Mouse (Mus musculus): ENCODE measurements around the gene Ctdnep1.

The Ctdnep1 gene

DNA sequence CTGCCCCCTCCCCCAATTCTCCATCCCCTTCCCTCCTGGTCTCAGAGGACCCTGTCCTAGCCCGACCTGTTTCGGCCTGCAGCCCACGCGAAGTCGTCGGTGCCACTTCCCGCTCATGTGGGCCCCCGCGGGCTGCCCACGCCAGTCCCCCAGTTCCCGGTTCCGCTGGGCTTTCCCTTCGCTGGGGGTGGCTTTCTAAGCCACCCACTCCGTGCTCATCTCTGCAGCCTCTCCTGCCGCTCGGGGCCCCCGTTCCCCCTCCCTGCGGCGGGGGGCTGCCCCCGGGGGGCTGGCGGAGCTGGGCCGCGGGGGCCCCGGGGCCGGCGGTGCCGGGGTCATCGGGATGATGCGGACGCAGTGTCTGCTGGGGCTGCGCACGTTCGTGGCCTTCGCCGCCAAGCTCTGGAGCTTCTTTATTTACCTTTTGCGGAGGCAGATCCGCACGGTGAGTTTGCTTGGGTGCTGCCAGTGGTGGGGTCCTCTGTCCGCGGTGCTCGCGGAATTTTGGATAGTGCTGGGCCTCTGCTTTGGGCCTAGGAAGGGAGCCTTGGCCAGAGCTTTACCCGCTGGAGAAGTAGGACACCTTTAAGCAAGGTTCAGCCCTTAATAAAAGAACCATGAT is at the start of gene Ctdnep1:
Ctdnep1 (plus strand) TSS at position 16 of the 622 bp plus-strand sequence.
- no peak for DNase-seq (ENCODE audit: low spot score)

DNA sequence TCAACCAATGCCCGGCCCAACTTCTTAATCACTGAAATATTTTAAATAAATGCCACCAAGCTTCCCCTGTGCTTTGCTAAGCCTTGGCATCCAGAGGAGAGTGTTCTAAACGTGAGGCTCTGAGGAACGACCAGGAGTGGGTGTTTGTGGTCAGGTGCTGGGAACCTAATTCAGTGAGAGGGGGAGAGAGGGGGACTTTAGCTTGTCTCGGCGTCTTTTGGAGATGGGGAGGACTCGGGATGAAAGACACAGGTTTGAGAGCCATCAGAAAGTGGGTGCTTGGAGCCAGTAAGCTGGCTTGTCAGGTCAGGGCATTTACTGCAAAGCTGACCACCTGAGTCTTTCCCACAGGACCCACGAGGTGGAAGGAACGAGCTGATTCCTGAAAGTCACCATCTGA is 49.2 kb upstream of the Ctdnep1 start:
- no peak for DNase-seq (ENCODE audit: low spot score)

DNA sequence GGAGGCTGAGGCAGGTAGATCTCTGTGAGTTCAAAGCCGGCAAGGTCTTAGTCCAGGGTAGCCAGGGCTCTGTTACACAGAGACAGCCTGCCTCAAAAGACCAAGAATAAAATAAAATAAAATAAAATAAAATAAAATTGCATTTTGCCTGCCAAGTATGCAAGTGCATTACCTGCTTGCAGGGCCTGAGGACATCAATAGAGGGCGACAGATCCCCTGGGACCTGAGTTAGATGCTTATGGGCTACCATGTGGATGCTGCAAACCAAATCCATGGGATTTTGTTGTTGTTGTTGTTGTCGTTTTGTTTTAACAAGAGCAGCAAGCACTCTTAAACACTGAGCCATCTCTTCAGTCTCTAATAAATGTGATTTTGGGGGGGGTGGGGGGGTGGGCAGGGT is 48.7 kb upstream of the Ctdnep1 start:
- no peak for DNase-seq (ENCODE audit: low spot score)

DNA sequence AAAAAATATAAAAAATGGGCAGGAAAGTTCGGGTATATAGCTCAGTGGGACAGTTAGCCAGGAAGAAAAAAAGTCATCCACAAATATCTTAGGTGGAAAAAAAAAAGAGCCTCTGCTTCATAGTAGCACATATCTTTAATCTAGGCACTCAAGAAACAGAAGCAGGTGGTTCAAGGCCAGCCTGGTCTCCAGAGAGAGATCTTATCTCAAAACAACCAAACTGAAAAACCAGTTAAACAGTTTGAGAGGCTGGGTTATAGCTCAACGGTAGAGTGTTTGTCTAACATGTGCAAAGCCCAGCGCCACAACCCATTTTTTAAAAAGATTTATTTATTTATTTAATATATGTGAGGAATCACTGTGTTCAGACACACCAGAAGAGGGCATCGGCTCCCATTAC is 47.9 kb upstream of the Ctdnep1 start:
- DNase-seq (ENCODE audit: low spot score) = no peak

DNA sequence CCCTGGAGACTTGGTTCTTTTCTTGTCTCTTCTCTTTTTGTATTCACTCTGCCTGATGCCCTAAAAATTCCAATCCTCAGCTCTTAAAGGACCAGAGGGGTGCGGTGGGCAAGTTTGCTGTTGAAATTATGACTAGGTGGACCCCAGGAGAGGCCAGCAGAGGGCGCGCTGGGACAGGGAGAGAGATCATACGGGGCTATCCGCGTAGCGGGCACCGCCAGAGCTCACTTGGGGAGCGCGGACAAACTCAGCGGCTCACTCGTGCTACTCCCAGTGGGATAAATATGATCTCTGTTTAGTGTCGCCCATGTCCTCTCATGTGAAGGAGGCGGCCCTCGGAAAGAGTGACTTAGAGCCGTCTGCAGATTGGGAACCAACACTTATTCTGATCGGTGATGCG is 46.8 kb upstream of the Ctdnep1 start:
- peak; percentile 95 for DNase-seq (ENCODE audit: low spot score)

DNA sequence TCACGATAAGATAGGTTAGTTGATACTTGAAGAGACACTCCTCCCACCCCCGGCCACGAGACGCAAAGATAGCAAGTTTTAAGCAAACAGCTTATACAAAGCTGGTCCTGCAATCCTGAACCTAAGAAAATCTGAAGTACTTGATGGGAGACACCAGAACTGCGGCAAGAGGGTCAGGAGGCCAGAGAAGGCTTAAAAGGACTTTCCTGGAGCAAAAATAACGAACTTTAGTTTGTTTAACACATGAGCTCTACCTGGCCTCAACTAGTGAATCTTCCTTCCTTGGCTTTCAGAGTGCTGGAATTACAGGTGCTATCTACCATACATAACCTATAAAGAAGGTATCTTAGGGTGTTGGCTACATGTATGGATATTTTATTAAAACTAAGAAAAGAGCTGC is 46.3 kb upstream of the Ctdnep1 start:
- no peak for DNase-seq (ENCODE audit: low spot score)

DNA sequence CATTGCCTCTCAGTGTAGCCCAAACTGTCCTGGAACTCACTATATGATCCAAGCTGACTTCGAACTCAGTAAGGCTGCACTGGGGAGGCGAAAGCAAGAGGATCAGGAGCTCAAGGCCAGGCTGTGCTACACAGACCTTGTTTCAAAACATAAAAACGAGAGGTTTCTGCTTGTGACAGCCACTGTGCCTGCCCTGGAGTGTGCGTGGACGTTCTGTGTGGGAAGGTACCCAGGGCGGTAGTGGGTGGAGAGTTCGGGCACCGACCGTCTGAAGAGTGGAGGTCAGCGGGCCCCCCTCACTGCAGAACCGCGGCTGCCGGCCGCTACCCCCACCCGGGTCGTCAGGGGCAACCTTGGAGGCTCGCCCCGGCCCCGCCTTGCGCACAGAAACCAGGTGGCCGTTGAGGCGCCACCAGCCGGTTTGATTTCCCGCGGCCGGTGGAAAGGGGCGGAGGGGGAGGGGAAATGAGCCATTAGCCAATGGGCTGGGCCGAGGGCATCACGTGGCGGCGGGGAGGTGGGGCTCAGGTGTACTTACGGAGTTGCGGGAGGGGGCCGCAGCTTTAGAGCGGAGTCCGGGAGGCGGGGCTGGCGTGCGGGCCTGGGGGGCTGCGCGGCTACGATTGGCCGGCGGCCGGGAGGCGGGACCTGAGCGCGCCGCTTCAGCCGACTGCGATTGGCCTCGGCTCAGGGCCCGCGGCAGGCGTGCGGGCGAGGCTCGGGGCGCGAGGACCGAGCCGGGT is 45.6 kb upstream of the Ctdnep1 start, which contains the start of gene Ybx2:
Ybx2 (plus strand) TSS at position 660 of the 743 bp plus-strand sequence.
- peak; percentile 94 for DNase-seq (ENCODE audit: low spot score)

DNA sequence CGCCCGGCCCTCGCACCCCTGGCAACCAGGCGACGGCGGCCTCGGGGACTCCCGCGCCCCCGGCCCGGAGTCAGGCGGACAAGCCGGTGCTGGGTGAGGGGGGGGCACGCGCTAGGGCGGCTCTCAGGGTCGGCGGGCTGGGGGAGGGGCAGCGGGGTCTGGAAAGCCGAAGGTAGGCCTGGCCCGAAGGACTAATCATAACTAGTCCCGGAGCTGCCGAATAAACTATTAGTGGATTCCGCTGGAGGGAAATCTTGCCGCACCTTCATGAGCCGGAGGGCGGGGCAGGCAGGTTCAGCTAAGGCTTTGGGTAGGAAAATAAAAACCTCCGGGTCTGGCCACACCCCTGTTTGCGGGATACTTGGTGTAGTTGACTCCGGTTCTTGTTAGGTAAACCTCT is 44.8 kb upstream of the Ctdnep1 start:
- DNase-seq (ENCODE audit: low spot score) = no peak

DNA sequence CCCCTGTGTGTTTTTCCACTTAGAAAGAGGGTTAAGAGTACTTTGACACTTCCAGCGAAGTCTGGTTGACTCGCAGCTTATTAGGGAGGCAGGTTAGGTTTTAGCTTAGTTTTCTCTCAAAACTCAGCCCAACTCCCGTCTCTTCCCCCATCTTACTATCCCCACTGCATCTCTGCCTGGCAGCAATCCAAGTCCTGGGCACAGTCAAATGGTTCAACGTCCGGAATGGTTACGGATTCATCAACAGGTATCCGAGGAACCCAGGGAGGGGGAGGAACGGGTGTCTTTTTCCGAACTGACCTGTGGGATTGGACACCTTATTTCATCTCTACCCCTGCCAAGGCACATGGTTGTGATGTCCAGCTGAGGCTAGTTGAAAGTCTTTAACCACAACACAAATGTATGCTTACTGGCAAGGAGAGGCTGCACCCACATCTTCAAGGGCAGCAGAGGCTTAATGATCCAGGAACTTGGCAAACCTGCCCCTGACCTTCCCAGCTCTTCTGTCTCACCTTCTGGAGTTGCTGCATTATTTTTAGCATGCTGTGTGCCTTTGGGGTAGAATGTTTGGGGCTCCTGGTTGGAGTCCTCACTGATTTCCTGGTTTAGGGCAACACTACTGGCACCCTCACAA is 44.1 kb upstream of the Ctdnep1 start:
- DNase-seq (ENCODE audit: low spot score) = no peak

DNA sequence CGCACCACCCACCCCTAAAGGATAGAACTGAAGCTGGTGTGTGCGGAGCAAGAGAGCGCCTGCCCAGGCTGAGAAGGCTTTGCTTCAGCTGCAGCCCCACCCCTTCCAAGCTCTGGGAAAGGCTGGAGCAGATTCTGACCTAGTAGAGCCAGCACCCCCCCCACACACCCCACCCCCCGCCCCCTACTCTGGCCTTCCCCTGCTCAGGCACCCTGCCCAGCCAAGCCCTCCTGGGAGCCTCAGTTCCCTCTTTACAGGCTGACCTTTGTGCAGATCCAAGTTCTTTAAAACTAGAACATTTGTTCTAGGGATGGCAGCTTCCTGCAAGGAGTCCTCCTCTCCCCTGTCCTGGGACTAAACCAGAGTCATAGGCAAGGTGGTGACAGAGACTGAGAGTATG is 43.6 kb upstream of the Ctdnep1 start:
- DNase-seq (ENCODE audit: low spot score) = no peak

DNA sequence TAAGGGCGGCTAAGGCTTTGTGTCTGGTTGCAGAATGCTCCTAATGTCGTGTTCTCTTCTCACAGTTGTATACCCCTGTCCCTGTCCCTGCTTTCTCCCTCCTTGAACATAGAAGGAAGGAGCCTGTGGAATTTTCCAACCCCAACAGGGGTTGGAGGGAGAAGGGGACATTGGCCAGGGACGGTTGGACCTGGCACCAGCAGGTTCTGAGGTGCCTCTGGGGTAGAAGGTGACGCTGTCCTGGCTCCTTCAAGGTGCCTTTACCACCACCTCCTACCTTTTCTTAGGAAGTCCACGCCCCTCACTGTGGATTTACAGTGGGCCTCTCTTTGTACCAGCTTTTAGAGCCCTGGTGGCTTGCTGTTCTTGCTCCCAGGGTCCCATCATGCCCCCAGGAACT is 43.1 kb upstream of the Ctdnep1 start:
- DNase-seq (ENCODE audit: low spot score) = no peak

DNA sequence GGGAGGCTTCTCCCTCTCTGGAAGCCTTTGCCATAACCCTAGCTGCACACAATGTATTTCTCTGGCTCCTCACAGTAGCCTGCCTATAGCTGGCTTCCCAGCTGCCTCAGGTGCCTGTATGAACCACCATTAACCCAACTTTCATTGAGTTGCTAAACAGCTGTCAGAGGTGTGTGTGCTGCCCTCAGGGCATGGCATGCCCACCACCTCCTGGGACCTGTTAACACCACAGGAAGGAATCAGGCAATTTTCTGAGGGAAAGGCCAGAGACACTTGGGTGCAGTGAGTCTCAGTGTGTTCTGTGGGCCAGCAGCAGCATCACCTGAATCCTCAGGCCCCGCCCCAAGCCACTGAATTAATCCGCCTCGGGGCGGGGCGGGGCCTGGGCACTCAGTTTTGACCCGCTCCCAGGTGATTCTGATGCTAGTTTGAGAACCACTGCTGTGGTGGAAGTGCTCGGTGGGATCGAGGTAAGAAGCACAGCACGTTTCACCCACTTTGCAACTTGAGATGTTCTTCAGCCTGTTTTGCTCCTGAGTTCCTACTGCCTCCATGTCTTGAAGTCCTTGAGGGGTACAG is 42.5 kb upstream of the Ctdnep1 start:
- DNase-seq (ENCODE audit: low spot score) = no peak

DNA sequence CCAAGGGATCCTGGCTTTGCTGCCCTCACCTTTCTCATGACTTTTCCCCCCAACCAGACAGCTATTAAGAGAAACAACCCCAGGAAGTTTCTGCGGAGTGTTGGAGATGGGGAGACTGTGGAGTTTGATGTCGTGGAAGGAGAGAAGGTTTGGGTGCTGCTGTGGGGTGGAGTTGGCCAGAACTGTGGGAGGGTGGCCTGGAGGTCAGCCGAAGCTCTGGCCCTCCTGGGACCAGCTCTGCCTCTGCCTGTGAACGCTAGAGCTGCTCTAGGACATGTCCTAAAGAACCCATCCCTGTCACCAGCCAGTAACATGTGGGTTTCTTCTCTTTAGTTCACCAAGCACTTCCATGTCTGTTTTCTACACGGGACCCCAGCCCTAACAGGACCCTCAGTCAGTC is 41.8 kb upstream of the Ctdnep1 start:
- no peak for DNase-seq (ENCODE audit: low spot score)

DNA sequence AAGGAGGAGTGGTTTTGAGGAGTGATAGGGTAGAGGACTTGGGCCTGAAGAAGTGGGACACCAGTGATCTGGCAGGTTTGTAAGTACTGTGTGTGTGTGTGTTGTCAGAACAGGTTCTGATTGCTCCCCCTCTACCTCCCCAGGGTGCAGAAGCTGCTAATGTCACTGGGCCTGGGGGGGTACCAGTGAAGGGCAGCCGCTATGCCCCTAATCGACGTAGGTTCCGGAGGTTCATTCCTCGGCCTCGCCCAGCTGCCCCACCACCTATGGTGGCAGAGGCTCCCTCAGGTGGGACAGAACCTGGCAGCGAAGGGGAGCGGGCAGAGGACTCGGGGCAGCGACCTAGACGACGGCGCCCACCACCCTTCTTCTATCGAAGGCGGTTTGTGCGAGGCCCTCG is 41.2 kb upstream of the Ctdnep1 start:
- no peak for DNase-seq (ENCODE audit: low spot score)

DNA sequence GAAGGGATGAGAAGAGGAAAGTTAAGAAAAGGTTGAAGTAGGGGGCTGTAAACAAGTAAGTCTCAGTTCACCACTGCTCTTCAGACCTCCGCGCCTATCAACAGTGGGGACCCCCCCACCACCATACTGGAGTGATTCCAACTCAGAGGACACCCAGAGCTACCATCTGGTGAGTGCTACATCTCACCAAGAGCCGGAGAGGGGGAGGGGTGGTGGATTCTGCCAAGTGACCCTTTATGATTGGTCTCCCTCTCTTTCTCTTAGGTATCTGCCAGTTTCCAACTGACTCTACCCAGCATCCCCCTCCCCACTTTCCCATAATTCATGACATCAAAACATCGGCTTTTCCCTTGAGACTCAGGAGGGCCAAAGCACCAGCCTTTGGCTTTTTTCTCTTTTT is 40.0 kb upstream of the Ctdnep1 start:
- no peak for DNase-seq (ENCODE audit: low spot score)

DNA sequence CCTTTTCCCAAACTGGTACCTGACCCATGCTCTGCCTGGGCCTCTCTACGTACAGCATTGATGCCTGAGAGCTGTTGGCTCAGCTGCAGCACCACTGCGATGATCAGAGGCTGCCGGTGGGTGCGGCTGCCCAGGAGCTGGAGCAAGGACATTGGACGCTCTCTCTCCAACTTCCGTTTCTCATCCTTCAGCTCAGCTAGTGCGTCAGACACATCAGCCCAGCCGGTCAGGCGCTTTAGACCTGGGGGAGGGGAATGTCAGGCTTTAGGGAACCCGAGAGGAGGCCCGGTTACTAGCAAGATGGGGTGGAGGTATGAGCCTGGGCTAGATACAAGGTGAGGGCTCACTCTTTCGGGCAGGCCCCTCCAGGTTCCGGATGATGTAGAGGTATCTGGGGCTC is 35.7 kb upstream of the Ctdnep1 start:
- DNase-seq (ENCODE audit: low spot score) = no peak

DNA sequence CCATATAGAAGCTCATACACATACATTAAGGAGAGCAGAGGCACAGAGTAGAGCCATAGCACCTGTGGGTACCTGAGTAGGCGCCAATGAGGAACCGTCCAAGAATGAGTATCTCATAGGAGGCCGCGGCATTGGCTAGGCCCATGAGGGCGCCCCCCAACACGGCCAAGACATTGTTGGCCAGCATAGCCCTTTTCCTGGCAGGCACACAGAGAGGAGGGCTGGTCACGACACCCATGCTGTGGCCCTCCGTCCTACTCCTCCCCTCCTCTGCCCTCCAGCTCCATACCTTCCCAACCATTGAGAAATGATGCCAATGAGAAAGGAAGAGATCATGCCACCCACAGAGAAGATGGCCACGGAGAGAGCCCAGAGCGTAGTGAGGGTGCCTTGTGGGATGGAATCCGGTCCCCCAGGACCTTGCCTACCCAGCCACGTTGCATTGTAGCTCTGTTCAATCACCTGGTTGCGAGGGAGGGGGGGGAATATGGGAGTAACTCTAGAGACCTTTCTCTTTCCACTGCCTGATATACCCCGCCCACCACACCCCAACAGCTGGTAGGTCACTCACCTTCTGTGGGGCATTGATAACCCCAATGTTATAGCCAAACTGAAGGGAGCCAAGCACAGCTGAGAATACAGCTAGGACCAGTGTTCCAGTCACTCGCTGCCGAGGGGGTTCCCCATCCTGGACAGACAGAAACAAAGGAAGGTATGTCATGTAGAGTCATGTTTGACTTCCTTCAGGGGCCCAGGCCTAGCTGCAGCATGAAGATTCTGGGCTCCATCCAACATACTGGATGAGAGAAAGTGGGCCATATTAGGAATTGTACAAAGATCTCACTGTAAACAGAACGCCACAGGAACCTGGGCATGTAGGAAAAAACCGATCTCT is 34.7 kb upstream of the Ctdnep1 start:
- DNase-seq (ENCODE audit: low spot score) = no peak

DNA sequence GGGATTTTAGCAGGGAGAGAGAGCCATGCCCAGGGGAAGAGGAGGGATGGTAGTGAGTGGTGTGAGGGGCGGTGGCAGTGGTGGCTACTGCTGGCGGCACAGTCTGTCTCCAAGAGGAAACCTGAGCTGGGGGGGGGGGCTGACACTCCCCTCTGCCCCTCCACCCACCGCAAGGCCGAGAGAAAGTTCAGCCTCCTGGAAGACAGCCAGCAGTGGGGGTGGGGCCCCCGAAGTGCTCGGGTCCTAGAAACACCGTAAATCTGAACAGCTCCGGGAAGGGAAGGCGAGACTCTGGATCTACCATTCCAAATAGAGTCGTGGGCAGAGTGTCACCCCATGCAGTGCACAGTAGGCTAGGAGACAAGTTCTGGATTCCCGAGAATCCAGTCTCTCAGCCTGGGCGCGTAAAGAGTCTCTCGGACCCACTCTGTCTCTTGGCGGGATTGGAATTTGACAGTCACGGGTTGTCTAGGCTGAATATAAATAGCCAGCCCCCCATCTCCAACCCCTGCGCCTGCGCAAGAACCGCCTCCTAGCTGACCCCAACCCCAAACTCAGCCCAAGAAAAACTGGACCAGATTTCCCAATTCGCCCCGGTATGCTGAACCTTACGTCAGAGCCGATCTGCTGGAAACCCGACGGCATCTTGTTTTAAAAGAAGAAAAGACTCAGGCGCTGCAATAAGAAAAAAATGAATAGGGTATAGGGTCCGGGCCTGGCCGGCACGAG is 33.5 kb upstream of the Ctdnep1 start:
- peak; percentile 37 for DNase-seq (ENCODE audit: low spot score)

DNA sequence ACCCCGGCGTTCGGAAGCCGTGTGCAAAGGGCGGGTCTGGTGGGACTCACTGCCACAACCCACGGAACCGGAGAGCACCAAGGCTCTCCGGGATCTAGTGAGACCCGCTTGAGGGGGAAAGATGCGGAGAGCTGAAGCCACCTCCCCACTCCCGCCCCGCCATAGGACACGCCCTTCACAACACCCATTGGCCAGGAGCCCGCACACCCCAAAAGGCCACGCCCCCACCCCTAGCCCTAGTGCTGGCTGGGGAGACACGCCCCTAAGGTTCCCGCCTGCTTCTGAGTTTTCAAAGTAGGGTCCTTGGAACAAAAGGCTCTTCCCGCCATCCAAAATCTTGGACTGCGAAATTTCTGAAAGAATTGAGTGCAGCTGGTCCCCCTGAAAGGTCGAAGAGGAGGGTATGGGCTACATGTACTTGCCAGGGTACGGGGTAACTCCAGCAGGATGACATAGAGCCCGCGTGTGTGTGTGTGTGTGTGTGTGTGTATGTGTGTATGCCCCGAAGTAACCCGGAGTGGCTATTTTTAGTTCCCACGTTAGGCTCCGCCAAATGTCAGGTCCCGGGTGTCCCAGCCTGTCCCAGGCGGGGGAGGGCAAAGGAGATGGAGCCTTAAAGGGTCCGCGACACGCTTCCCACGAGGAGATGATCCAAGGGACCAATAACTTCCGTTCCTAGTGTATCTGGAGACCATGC is 32.7 kb upstream of the Ctdnep1 start, which contains the start of gene Slc2a4:
Slc2a4 (minus strand) TSS at position 123 of the 697 bp plus-strand sequence.
- peak; percentile 95 for DNase-seq (ENCODE audit: low spot score)

DNA sequence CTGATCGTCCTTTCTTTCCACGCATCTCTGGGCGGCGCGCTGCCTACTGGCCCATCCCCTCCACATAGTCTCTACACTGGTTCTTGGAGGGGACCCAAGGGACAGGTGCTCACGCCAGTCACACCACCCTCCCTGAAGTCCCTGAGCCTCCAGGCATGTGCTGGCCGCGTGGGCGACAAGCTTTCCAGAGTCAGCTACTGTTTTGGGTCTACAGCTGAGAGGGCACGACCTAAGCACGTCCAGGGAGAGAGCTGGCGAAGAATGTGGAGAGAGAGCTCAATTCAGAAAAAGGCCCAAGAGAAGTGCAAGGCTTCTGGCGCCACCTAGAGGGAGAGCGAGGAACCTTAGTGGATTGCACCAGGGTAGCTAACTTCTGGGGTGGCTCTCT is 32.2 kb upstream of the Ctdnep1 start:
- DNase-seq (ENCODE audit: low spot score) = peak; percentile 95
